Mouse (Mus musculus) hindbrain, embryonic 16.5 days (tissue): Measurements from ENCODE around the gene Olfr1246. TPM values are rescaled to one million over a fixed set of nuclear protein-coding genes. Genes with fewer than 3 reads are reported as not detected.
"Not testable (repeated sequence)": the region's sequence is repeated elsewhere in the genome, so short reads cannot be mapped to it uniquely, and the experiment has no call there.

ENCODE experiments used
- ATAC-seq: fragments of 200-750 bp; cut with Nextera tagmentation; 2 replicates; pipeline ENCODE4 v1.8.0; 2017; ENCODE audit warnings: moderate TSS enrichment, moderate library complexity
- H3K27ac ChIP-seq: fragments of 300-500 bp; sonication (generic); 2 replicates; pipeline ENCODE4 v1.5.1; 2014; ENCODE audit warnings: low read depth, mild to moderate bottlenecking, control low read depth, low read length, moderate library complexity
- H3K27me3 ChIP-seq: fragments of 300-500 bp; sonication (generic); replicated peaks from 2 replicates; pipeline ENCODE4 v1.6.1; 2014; ENCODE audit warnings: low read length; ENCODE audit not compliant: control insufficient read depth, insufficient read depth
- H3K36me3 ChIP-seq: fragments of 300-500 bp; sonication (generic); 2 replicates; pipeline ENCODE4 v1.6.1; 2014; ENCODE audit warnings: mild to moderate bottlenecking, low read length, moderate library complexity, mixed read lengths; ENCODE audit not compliant: control insufficient read depth, insufficient read depth
- H3K4me1 ChIP-seq: fragments of 300-500 bp; sonication (generic); 2 replicates; pipeline ENCODE4 v1.6.1; 2014; ENCODE audit warnings: low read depth, low read length; ENCODE audit not compliant: control insufficient read depth, insufficient read depth
- H3K4me2 ChIP-seq: fragments of 300-500 bp; sonication (generic); 2 replicates; pipeline ENCODE4 v1.6.1; 2014; ENCODE audit warnings: mild to moderate bottlenecking, low read length, control low read depth, moderate library complexity
- H3K4me3 ChIP-seq: fragments of 300-500 bp; sonication (generic); 2 replicates; pipeline ENCODE4 v1.5.1; 2014; ENCODE audit warnings: mild to moderate bottlenecking, low read length, control low read depth, moderate library complexity
- H3K9ac ChIP-seq: fragments of 300-500 bp; sonication (generic); 2 replicates; pipeline ENCODE4 v1.6.1; 2014; ENCODE audit warnings: low read depth, mild to moderate bottlenecking, control low read depth, low read length, moderate library complexity
- H3K9me3 ChIP-seq: fragments of 300-500 bp; sonication (generic); 2 replicates; pipeline ENCODE4 v1.6.1; 2014; ENCODE audit warnings: mild to moderate bottlenecking, low read length, moderate library complexity; ENCODE audit not compliant: control insufficient read depth
- WGBS: fragments of 180-500 bp; shearing (Covaris S2); extraction: QIAGEN DNeasy Blood & Tissue Kit; methylation state at CpG from one replicate; pipeline ENCODE4 v1.1.7; 2014; 5-methylcytosine and 5-hydroxymethylcytosine counted together
- polyA plus RNA-seq: library from polyadenylated mRNA; unstranded; fragments of >200 nt; fragmentation: Nextera tagmentation; extraction: Ambion mirVana; gene quantifications from 2 replicates; pipeline ENCODE4 v1.2.1, GENCODE M21; 2015

The Olfr1246 gene
- polyA plus RNA-seq, result not detected in 2 replicates

GRCm38 (mm10) chr2:89593057-89593456 is at the start of gene Olfr1246:
Gene Olfr1246, minus strand, starts transcription at chr2:89593157.
- ATAC-seq, result no peak
- Histone ChIP-seq H3K27ac (no peak within 1 kb of the TSS), H3K9me3 (no peaks in the 10 kb centered on the region), H3K4me3 (no peak within 1 kb of the TSS), H3K4me1 (no peaks in the 10 kb centered on the region), H3K4me2 (no peak within 1 kb of the TSS), H3K9ac (no peak within 1 kb of the TSS), H3K27me3 (no peaks in the 10 kb centered on the region), H3K36me3 (no peaks in the 10 kb centered on the region)
- WGBS, result 77% methylated on average over 2 of the region's 2 CpGs

- H3K27ac ChIP-seq, result no peak within 1 kb of the TSS
- no peak for ATAC-seq
- WGBS, result 92% methylated on average over 2 of the region's 2 CpGs
- H3K27me3 ChIP-seq, result no peaks in the 10 kb centered on the region
- H3K9me3 ChIP-seq, result no peaks in the 10 kb centered on the region
- no peak within 1 kb of the TSS for H3K9ac ChIP-seq
- no peaks in the 10 kb centered on the region for H3K36me3 ChIP-seq
- H3K4me1 ChIP-seq, result no peaks in the 10 kb centered on the region
- H3K4me3 ChIP-seq, result no peak within 1 kb of the TSS
- no peak within 1 kb of the TSS for H3K4me2 ChIP-seq
Measured at GRCm38 (mm10) chr2:89634883-89635282, 41.9 kb upstream of the Olfr1246 start, which contains the start of gene Olfr1249. Gene Olfr1249, minus strand, starts transcription at chr2:89634983.

- ATAC-seq, H3K4me3 ChIP-seq, H3K9me3 ChIP-seq: not testable (repeated sequence)
Measured at GRCm38 (mm10) chr2:89618145-89618544, 25.2 kb upstream of the Olfr1246 start, which contains the start of gene Olfr1248. Gene Olfr1248, minus strand, starts transcription at chr2:89618245.

GRCm38 (mm10) chr2:89614030-89614429 is 21.1 kb upstream of the Olfr1246 start, which contains the start of gene Olfr1247:
Gene Olfr1247, minus strand, starts transcription at chr2:89614130.
- Histone ChIP-seq H3K9me3 (no peaks in the 10 kb centered on the region), H3K27me3 (no peaks in the 10 kb centered on the region), H3K27ac (no peak within 1 kb of the TSS), H3K4me1 (no peaks in the 10 kb centered on the region), H3K36me3 (no peaks in the 10 kb centered on the region), H3K4me3 (no peak within 1 kb of the TSS), H3K4me2 (no peak within 1 kb of the TSS), H3K9ac (no peak within 1 kb of the TSS)
- 95% methylated on average over 2 of the region's 2 CpGs for WGBS
- no peak for ATAC-seq

More at GRCm38 (mm10) chr2:89618145-89618544, 25.2 kb upstream of the Olfr1246 start, which contains the start of gene Olfr1248:
- not testable (repeated sequence) for H3K4me2 ChIP-seq, H3K36me3 ChIP-seq, H3K27ac ChIP-seq, H3K9ac ChIP-seq, H3K27me3 ChIP-seq, H3K4me1 ChIP-seq
- WGBS, result 90% methylated on average over 1 of the region's 1 CpGs

- no peak for ATAC-seq
- Histone ChIP-seq H3K4me1 (no peaks in the 10 kb centered on the region), H3K9ac (no peak within 1 kb of the TSS), H3K9me3 (no peaks in the 10 kb centered on the region), H3K27ac (no peak within 1 kb of the TSS), H3K4me2 (no peak within 1 kb of the TSS), H3K36me3 (no peaks in the 10 kb centered on the region), H3K27me3 (no peaks in the 10 kb centered on the region), H3K4me3 (no peak within 1 kb of the TSS)
- 84% methylated on average over 1 of the region's 1 CpGs for WGBS
Measured at GRCm38 (mm10) chr2:89578347-89578746, 14.6 kb downstream of the Olfr1246 start, which contains the start of gene Olfr1245. Gene Olfr1245, minus strand, starts transcription at chr2:89578447.

DNA sequence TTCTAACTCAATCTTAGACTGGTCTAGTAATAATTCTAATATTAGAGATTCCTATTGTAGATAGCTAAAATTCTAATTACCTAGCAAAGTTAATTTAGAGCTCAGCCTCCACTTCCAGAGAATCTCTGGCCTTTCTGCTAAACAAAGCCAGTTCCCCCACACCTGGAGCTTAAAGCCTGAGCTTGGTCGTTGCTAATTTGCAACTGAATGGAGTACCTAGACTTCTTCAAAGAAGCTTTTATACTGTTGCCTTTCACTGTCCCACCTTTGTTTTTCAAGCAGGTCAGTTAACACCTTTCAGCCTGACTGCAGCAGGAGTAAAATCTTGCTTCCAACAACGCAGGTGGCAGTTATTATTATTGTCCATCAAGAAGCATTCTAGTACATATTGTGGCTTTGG is 30.3 kb downstream of the Olfr1246 start:
- ATAC-seq, H3K4me3 ChIP-seq, H3K27me3 ChIP-seq, H3K9ac ChIP-seq, H3K4me1 ChIP-seq, H3K27ac ChIP-seq, H3K9me3 ChIP-seq, H3K36me3 ChIP-seq, H3K4me2 ChIP-seq: not testable (repeated sequence)
- 59% methylated on average over 2 of the region's 2 CpGs for WGBS

- no peak overlapping the region for H3K4me3 ChIP-seq
- no peak overlapping the region for H3K4me2 ChIP-seq
- WGBS, result 55% methylated on average over 2 of the region's 2 CpGs
- no peaks in the 10 kb centered on the region for H3K36me3 ChIP-seq
- no peaks in the 10 kb centered on the region for H3K27me3 ChIP-seq
- H3K9ac ChIP-seq, result no peak overlapping the region
- H3K4me1 ChIP-seq, result no peaks in the 10 kb centered on the region
- no peak overlapping the region for H3K27ac ChIP-seq
- no peaks in the 10 kb centered on the region for H3K9me3 ChIP-seq
- no peak for ATAC-seq
Measured at GRCm38 (mm10) chr2:89544516-89544915, 48.4 kb downstream of the Olfr1246 start.

DNA sequence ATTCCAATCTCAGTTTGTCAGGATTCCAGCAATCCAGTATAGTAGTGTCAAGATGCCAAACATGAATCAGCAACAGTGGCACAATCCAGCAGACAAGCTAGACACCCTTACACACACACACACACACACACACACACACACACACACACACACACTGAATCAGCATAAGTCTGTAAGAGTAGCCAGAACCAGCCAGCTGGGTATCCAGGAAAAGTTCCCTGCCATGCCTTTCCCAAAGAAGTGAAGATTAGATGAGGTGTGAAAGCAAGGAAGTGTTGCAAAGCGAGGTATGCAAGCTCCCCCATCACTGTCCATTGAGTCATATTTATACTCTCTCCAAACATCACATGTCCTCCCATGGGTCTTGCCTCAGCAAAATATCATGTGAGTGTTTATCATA is 53.0 kb downstream of the Olfr1246 start:
- Histone ChIP-seq H3K4me2 (no peak overlapping the region), H3K4me3 (no peak overlapping the region), H3K27me3 (no peaks in the 10 kb centered on the region), H3K27ac (no peak overlapping the region), H3K36me3 (no peaks in the 10 kb centered on the region), H3K9ac (no peak overlapping the region), H3K9me3 (no peaks in the 10 kb centered on the region), H3K4me1 (no peaks in the 10 kb centered on the region)
- ATAC-seq, result no peak
- 84% methylated on average over 1 of the region's 1 CpGs for WGBS
